Mouse (Mus musculus) heart, adult 2 months (tissue): Measurements from ENCODE around the gene Il21r.

ENCODE experiments used
- CTCF ChIP-seq: fragments of 200-600 bp; IDR thresholded peaks from 2 replicates; pipeline ENCODE4 v1.8.1; 2022; ENCODE audit warnings: antibody characterized with exemption, mild to moderate bottlenecking, moderate library complexity
- EP300 ChIP-seq: fragments of 200-500 bp; IDR thresholded peaks from 2 replicates; pipeline ENCODE4 v1.6.1; 2011; ENCODE audit warnings: low read depth, low read length, control low read depth; ENCODE audit not compliant: insufficient read depth
- POLR2A ChIP-seq: fragments of 200-500 bp; IDR thresholded peaks from 2 replicates; pipeline ENCODE4 v1.6.1; 2011; ENCODE audit warnings: mild to moderate bottlenecking, low read depth, low read length, control low read depth; ENCODE audit not compliant: insufficient read depth

DNA sequence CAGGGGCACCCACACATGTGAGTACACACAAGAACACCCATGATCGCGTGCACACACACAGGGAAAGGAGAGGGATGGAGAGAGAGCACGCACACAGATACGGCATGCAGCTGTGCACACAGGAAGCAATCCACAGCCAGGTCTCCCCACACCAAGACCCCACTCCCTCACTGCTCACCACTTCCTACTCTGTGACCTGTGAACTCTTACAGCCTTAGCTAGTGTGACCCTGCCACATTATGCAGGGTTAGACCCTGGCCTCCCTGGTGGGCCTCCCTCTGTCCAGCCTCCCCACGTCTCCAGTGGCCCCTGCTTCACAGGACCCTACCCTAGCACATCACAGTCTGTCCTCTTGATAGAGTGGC, 19.2 kb upstream of the Il21r start:
- TF ChIP-seq POLR2A = no peak
- TF ChIP-seq EP300 = no peak
- TF ChIP-seq CTCF = no peak
